Mouse (Mus musculus) T-helper 17 cell (primary cell): ENCODE results near the gene Trpv4.

ENCODE experiments used
- in situ Hi-C, 2 experiments: fragments of 300-600 bp; cut with MboI, MseI; formaldehyde crosslinking; loops; 1 replicate in 1 of 2; 2 replicates in 1 of 2; pipeline ENCODE4 v1.15.1; 2025; ENCODE audit warnings: high pct_unique_total_duplicates in 2 of 2

Trpv4 gene

GRCm38 (mm10) chr5:114620305-114620704 is 37.9 kb downstream of the Trpv4 start:
- in situ Hi-C loops, result no loop called here

GRCm38 (mm10) chr5:114618851-114619250 is 39.4 kb downstream of the Trpv4 start:
- in situ Hi-C loops, result no loop called here

- in situ Hi-C loops, result no loop called here
Measured at GRCm38 (mm10) chr5:114617809-114618208, 40.4 kb downstream of the Trpv4 start.

GRCm38 (mm10) chr5:114616336-114617061 is 41.7 kb downstream of the Trpv4 start:
- in situ Hi-C loops, result no loop called here

GRCm38 (mm10) chr5:114614863-114615262 is 43.4 kb downstream of the Trpv4 start:
- in situ Hi-C loops, result no loop called here

GRCm38 (mm10) chr5:114611968-114612608 is 46.1 kb downstream of the Trpv4 start:
- in situ Hi-C loops, result no loop called here

- in situ Hi-C loops, result no loop called here
Measured at GRCm38 (mm10) chr5:114611256-114611655, 47.0 kb downstream of the Trpv4 start.

GRCm38 (mm10) chr5:114608516-114608915 is 49.7 kb downstream of the Trpv4 start:
- in situ Hi-C loops, result no loop called here

GRCm38 (mm10) chr5:114607651-114608050 is 50.6 kb downstream of the Trpv4 start:
- in situ Hi-C loops, result no loop called here

- in situ Hi-C loops, result no loop called here
Measured at GRCm38 (mm10) chr5:114605981-114606380, 52.2 kb downstream of the Trpv4 start.

- in situ Hi-C loops, result no loop called here
Measured at GRCm38 (mm10) chr5:114604781-114605290, 53.4 kb downstream of the Trpv4 start.

- in situ Hi-C loops, result no loop called here
Measured at GRCm38 (mm10) chr5:114603975-114604374, 54.2 kb downstream of the Trpv4 start.

GRCm38 (mm10) chr5:114602012-114602411 is 56.2 kb downstream of the Trpv4 start:
- in situ Hi-C loops, result no loop called here

GRCm38 (mm10) chr5:114597652-114598051 is 60.6 kb downstream of the Trpv4 start:
- in situ Hi-C loops, result no loop called here

- in situ Hi-C loops, result no loop called here
Measured at GRCm38 (mm10) chr5:114597222-114597621, 61.0 kb downstream of the Trpv4 start.

GRCm38 (mm10) chr5:114596604-114597003 is 61.6 kb downstream of the Trpv4 start:
- in situ Hi-C loops, result no loop called here

GRCm38 (mm10) chr5:114594741-114595241 is 63.4 kb downstream of the Trpv4 start:
- in situ Hi-C loops, result no loop called here

GRCm38 (mm10) chr5:114593949-114594348 is 64.3 kb downstream of the Trpv4 start:
- in situ Hi-C loops, result no loop called here

- in situ Hi-C loops, result no loop called here
Measured at GRCm38 (mm10) chr5:114593161-114593821, 64.9 kb downstream of the Trpv4 start.

GRCm38 (mm10) chr5:114592463-114593160 is 65.6 kb downstream of the Trpv4 start:
- in situ Hi-C loops, result no loop called here

GRCm38 (mm10) chr5:114591151-114591561 is 67.1 kb downstream of the Trpv4 start:
- in situ Hi-C loops, result no loop called here
